Mouse (Mus musculus): Measurements from ENCODE around the gene Vpreb3. TPM values are rescaled to one million over a fixed set of nuclear protein-coding genes. Genes with fewer than 3 reads are reported as not detected.

Gene Vpreb3
- polyA plus RNA-seq, 1 experiment = 2.3 TPM

DNA sequence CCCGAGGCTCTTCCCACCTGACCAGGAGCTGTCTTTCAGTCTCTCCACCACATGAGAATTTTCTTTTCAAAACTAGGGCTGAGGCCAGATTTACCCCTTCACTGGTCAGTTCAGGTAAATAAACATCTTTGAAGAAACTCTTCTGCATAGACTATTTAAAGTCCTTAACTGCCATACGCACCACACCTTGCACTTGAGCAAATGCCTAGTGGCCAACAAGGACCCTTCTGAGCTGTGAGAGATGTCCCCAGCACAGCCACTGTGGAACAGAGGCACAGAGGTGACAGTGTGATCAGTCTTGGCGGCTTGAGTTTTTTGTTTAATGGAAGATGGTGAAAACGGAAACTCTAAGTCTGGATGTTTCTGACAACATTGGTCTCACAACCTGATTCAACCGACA, 23.8 kb upstream of the Vpreb3 start:
- Histone ChIP-seq H3K27ac (ENCODE audit: control insufficient read depth, insufficient read depth, low read depth, low read length) (no peak overlapping the region), H3K4me1 (ENCODE audit: control insufficient read depth, insufficient read depth, low read length) (peaks cover 11% of the 10 kb centered on the region), H3K27me3 (ENCODE audit: control insufficient read depth, insufficient read depth, low read length) (no peaks in the 10 kb centered on the region), H3K36me3 (ENCODE audit: control insufficient read depth, insufficient read depth, low read length) (no peaks in the 10 kb centered on the region; the same call in 1 of the 2 replicates), H3K4me3 (ENCODE audit: control insufficient read depth, low read depth, low read length) (no peak overlapping the region)
- no peak for TF ChIP-seq CTCF (IDR thresholded peaks at IDR 0.05; ENCODE audit: control insufficient read depth, insufficient read depth, insufficient replicate concordance, low read depth, low read length)
- TF ChIP-seq POLR2A (IDR thresholded peaks at IDR 0.05; ENCODE audit: control insufficient read depth, low read depth, low read length) = no peak

GRCm38 (mm10) chr10:75921026-75921725, 21.7 kb upstream of the Vpreb3 start, which contains the start of gene Smarcb1:
Gene Smarcb1 (minus strand): TSS chr10:75921617.
- Histone ChIP-seq H3K4me1 (ENCODE audit: control insufficient read depth, insufficient read depth, low read length) (peaks cover 11% of the 10 kb centered on the region), H3K4me3 (ENCODE audit: control insufficient read depth, low read depth, low read length) (peak within 1 kb of the TSS; percentile 100), H3K27ac (ENCODE audit: control insufficient read depth, insufficient read depth, low read depth, low read length) (peak within 1 kb of the TSS; percentile 99), H3K27me3 (ENCODE audit: control insufficient read depth, insufficient read depth, low read length) (no peaks in the 10 kb centered on the region), H3K36me3 (ENCODE audit: control insufficient read depth, insufficient read depth, low read length) (no peaks in the 10 kb centered on the region; the same call in 1 of the 2 replicates)
- TF ChIP-seq POLR2A (IDR thresholded peaks at IDR 0.05; ENCODE audit: control insufficient read depth, low read depth, low read length) = peak; percentile 77; the same call in 1 of the 2 replicates
- no peak for TF ChIP-seq CTCF (IDR thresholded peaks at IDR 0.05; ENCODE audit: control insufficient read depth, insufficient read depth, insufficient replicate concordance, low read depth, low read length)

GRCm38 (mm10) chr10:75921726-75922560, 20.9 kb upstream of the Vpreb3 start:
- Histone ChIP-seq H3K36me3 (ENCODE audit: control insufficient read depth, insufficient read depth, low read length) (no peaks in the 10 kb centered on the region; the same call in 1 of the 2 replicates), H3K27me3 (ENCODE audit: control insufficient read depth, insufficient read depth, low read length) (no peaks in the 10 kb centered on the region), H3K4me3 (ENCODE audit: control insufficient read depth, low read depth, low read length) (peak overlapping the region; percentile 100), H3K27ac (ENCODE audit: control insufficient read depth, insufficient read depth, low read depth, low read length) (peak overlapping the region; percentile 99), H3K4me1 (ENCODE audit: control insufficient read depth, insufficient read depth, low read length) (peaks cover 11% of the 10 kb centered on the region)
- TF ChIP-seq POLR2A (IDR thresholded peaks at IDR 0.05; ENCODE audit: control insufficient read depth, low read depth, low read length) = no peak
- TF ChIP-seq CTCF (IDR thresholded peaks at IDR 0.05; ENCODE audit: control insufficient read depth, insufficient read depth, insufficient replicate concordance, low read depth, low read length) = no peak; the same call in 1 of the 2 replicates

DNA sequence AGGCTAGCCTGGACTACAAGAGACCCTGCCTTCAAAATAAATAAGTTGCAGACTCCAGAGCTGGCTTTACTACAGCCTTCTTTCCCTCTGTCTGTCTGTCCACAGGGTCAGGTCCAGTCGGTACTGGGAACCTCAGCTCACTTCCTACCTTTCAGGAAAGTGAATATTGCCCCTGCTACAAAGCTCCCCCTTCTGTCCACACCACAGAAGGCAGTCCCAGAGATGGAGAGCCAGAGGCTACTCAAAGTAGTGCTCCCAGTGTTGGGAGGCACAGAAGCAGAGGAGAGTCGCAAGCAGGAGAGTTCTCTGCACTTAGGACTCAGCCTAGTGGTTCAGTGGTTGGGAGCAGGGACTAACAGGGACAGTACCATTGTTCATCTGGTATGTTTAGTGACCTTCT, 18.5 kb upstream of the Vpreb3 start:
- no peak overlapping the region for H3K27ac ChIP-seq (ENCODE audit: control insufficient read depth, insufficient read depth, low read depth, low read length)
- no peaks in the 10 kb centered on the region for H3K27me3 ChIP-seq (ENCODE audit: control insufficient read depth, insufficient read depth, low read length)
- H3K4me1 ChIP-seq (ENCODE audit: control insufficient read depth, insufficient read depth, low read length) = peaks cover 11% of the 10 kb centered on the region
- no peak for TF ChIP-seq CTCF (IDR thresholded peaks at IDR 0.05; ENCODE audit: control insufficient read depth, insufficient read depth, insufficient replicate concordance, low read depth, low read length)
- TF ChIP-seq POLR2A (IDR thresholded peaks at IDR 0.05; ENCODE audit: control insufficient read depth, low read depth, low read length) = no peak
- H3K36me3 ChIP-seq (ENCODE audit: control insufficient read depth, insufficient read depth, low read length) = no peaks in the 10 kb centered on the region
- H3K4me3 ChIP-seq (ENCODE audit: control insufficient read depth, low read depth, low read length) = no peak overlapping the region

GRCm38 (mm10) chr10:75926396-75926795, 16.5 kb upstream of the Vpreb3 start:
- Histone ChIP-seq H3K27ac (ENCODE audit: control insufficient read depth, insufficient read depth, low read depth, low read length) (no peak overlapping the region), H3K4me3 (ENCODE audit: control insufficient read depth, low read depth, low read length) (no peak overlapping the region), H3K4me1 (ENCODE audit: control insufficient read depth, insufficient read depth, low read length) (peaks cover 14% of the 10 kb centered on the region), H3K36me3 (ENCODE audit: control insufficient read depth, insufficient read depth, low read length) (no peaks in the 10 kb centered on the region), H3K27me3 (ENCODE audit: control insufficient read depth, insufficient read depth, low read length) (no peaks in the 10 kb centered on the region)
- TF ChIP-seq CTCF (IDR thresholded peaks at IDR 0.05; ENCODE audit: control insufficient read depth, insufficient read depth, insufficient replicate concordance, low read depth, low read length) (no peak), POLR2A (IDR thresholded peaks at IDR 0.05; ENCODE audit: control insufficient read depth, low read depth, low read length) (no peak)

DNA sequence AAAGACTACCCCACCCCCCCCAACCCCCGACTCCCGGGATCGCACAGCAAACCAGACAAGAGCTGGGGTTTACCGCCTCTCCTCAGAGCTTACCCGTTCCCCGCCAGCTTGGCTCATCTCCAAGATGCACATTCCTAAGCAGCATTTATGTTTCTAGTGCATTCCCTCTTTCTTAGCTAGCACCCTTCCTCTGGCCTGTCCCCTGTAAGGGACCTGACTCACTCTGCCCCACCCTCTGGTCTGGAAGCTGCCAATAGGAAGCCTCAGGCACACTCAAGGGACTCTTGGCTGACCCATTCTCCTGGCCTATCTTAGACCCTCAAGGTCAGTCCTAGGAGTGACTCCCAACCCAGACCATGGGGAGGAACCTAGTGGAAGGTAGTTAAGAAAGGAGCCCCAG, 12.6 kb upstream of the Vpreb3 start:
- no peak for TF ChIP-seq CTCF (IDR thresholded peaks at IDR 0.05; ENCODE audit: control insufficient read depth, insufficient read depth, insufficient replicate concordance, low read depth, low read length)
- TF ChIP-seq POLR2A (IDR thresholded peaks at IDR 0.05; ENCODE audit: control insufficient read depth, low read depth, low read length) = no peak
- Histone ChIP-seq H3K36me3 (ENCODE audit: control insufficient read depth, insufficient read depth, low read length) (no peaks in the 10 kb centered on the region), H3K4me1 (ENCODE audit: control insufficient read depth, insufficient read depth, low read length) (peaks cover 24% of the 10 kb centered on the region), H3K4me3 (ENCODE audit: control insufficient read depth, low read depth, low read length) (no peak overlapping the region), H3K27me3 (ENCODE audit: control insufficient read depth, insufficient read depth, low read length) (no peaks in the 10 kb centered on the region), H3K27ac (ENCODE audit: control insufficient read depth, insufficient read depth, low read depth, low read length) (no peak overlapping the region)

DNA sequence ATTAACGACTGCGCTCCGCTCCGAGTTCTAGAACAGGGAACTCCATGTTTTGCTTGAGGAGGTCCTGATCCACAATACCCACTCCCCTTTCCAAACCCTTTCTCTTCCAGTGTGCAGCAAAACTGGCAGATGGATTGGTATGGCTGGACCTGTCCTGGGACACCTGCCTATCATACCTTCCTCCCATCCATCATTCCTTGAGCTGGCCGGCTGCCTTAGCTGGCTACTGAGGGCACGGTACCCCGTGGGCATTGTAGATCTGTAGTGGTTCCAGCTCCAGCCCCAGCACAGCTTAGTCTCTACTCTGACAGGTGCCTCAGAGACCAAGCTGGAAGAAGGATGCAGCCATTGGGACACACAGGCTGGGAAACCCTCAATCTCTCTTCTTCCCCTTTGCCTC, 11.5 kb upstream of the Vpreb3 start:
- no peaks in the 10 kb centered on the region for H3K27me3 ChIP-seq (ENCODE audit: control insufficient read depth, insufficient read depth, low read length)
- no peak overlapping the region for H3K27ac ChIP-seq (ENCODE audit: control insufficient read depth, insufficient read depth, low read depth, low read length)
- no peak overlapping the region for H3K4me3 ChIP-seq (ENCODE audit: control insufficient read depth, low read depth, low read length)
- H3K36me3 ChIP-seq (ENCODE audit: control insufficient read depth, insufficient read depth, low read length) = no peaks in the 10 kb centered on the region
- peaks cover 29% of the 10 kb centered on the region for H3K4me1 ChIP-seq (ENCODE audit: control insufficient read depth, insufficient read depth, low read length)
- TF ChIP-seq CTCF (IDR thresholded peaks at IDR 0.05; ENCODE audit: control insufficient read depth, insufficient read depth, insufficient replicate concordance, low read depth, low read length) (no peak), POLR2A (IDR thresholded peaks at IDR 0.05; ENCODE audit: control insufficient read depth, low read depth, low read length) (no peak)

Measured in testis, adult 2 months (tissue).